Mouse (Mus musculus): ENCODE measurements at regions not wholly inside any gene's neighbourhood (a gene's known extent, or its start where the extent isn't known, plus 50 kb on each side); places are given as distances from the start of the nearest gene placed in this dataset.

DNA sequence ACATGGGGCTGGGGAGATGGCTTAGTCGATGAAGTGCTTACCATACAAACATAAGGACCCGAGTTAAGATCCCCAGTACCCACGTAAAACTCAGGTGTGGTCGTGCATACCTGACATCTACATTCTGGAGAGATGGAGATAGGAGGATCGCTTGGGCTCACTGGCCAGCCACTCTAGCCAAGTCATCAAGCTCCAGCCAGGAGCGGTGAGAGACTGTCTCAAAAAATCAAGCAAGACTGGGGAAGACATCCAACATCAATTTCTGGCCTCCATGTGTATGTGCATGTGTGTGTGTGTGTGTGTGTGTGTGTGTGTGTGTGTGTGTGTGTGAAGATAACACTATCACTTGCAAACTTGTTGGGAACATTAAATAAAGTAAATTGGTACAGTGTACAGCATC, 104.6 kb upstream of the Ypel5 start:
- TF ChIP-seq CTCF (IDR thresholded peaks at IDR 0.05; ENCODE audit: borderline replicate concordance, insufficient read depth, low read length) (no peak), POLR2A (IDR thresholded peaks at IDR 0.05; ENCODE audit: low read depth, low read length) (no peak)
